Mouse (Mus musculus): ENCODE measurements around the gene Tatdn2. TPM values are rescaled to one million over a fixed set of nuclear protein-coding genes. Genes with fewer than 3 reads are reported as not detected.
"Not testable (repeated sequence)": the region's sequence is repeated elsewhere in the genome, so short reads cannot be mapped to it uniquely, and the experiment has no call there.

Gene Tatdn2
- polyA plus RNA-seq, 1 experiment from 2014 or later = 0.93 TPM

DNA sequence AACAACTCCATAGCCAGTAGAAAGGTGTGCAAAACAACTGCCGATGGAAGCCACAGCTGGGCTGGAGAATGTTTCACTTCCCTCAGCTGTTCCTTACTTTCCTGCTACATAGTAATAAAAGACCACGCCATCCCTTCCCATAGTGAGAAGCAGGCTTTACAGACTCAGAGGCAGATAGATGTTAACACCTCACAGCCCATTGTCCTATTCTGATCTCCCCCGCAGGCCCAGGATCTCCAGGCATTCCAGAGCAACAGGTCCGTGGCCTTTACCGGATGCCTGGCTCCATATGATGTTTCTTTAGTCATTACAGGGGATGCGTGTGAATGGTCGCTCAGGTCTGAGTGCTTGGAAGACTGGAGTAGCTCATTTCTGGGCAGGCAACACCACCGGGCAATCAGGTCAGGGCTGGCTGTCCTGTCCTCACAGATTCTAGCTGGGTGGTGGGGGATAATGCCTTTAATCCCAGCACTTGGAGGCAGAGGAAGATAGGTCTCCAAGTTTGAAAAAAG, 29.2 kb upstream of the Tatdn2 start:
- Histone ChIP-seq H3K4me2 (no peak overlapping the region), H3K36me3 (ENCODE audit: control insufficient read depth, insufficient read depth, low read length) (no peaks in the 10 kb centered on the region), H3K4me3 (ENCODE audit: low read depth, low read length) (no peak overlapping the region), H3K27ac (ENCODE audit: low read depth, low read length) (peak overlapping the region; percentile 50), H3K4me1 (ENCODE audit: control insufficient read depth, insufficient read depth, low read length) (peaks cover 15% of the 10 kb centered on the region), H3K9me3 (replicated peaks; ENCODE audit: control insufficient read depth, low read length) (no peaks in the 10 kb centered on the region), H3K27me3 (ENCODE audit: control insufficient read depth, insufficient read depth, low read length) (no peaks in the 10 kb centered on the region), H3K9ac (ENCODE audit: low read depth, low read length) (no peak overlapping the region)
- ATAC-seq (replicated peaks; ENCODE audit: insufficient number of reproducible peaks, low FRiP score, low TSS enrichment) = no peak
- 54% methylated on average over 8 of the region's 8 CpGs for WGBS (ENCODE audit: insufficient replicate concordance)

DNA sequence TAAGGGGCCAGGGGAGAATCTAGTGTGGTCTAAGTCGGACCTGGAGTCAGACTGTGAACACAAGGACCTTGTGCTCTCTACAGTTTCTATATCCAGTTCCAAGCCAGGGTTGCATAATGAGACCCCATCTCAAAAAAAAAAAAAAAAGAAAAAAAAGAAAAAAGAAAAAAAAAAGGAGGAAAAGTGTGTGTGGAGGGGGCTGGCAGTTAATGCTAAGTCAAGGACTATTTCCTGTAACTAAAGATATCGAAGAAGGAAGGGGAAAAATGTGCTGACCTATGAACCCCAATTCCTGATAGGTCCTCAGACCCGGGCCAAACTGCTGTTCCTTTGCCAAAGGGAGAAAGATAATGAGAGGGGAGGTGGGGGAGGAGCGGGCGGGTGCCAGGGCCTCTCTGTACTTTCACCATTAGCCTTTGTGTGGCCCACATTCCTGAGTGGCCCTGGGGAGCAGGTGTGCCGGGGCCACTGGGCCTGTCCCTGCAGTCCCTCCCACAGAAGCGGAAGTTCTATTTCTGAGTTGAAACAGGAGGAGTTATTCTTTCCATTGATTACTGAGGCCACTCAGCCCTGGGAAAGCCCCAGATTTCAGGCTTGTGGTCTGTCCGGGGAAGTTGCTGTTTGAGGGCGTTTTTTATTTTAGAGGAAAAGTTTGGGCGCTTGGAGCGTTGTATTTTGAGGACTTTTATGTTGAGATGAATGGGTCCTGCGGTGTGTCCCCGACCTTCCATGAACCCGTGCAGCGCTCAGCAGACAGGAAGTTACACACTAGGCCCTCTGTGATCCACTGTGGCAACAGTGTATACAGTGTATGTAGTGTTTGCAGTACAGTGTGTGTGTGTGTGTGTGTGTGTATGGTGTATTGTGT, 28.3 kb upstream of the Tatdn2 start:
- peak; percentile 52 for ATAC-seq (replicated peaks; ENCODE audit: insufficient number of reproducible peaks, low FRiP score, low TSS enrichment)
- Histone ChIP-seq H3K9me3 (replicated peaks; ENCODE audit: control insufficient read depth, low read length) (no peaks in the 10 kb centered on the region), H3K27me3 (ENCODE audit: control insufficient read depth, insufficient read depth, low read length) (no peaks in the 10 kb centered on the region), H3K4me1 (ENCODE audit: control insufficient read depth, insufficient read depth, low read length) (peaks cover 15% of the 10 kb centered on the region), H3K4me2 (0 out of 2 replicates have a peak overlapping the region, but pooled peaks have one; percentile 22), H3K9ac (ENCODE audit: low read depth, low read length) (no peak overlapping the region), H3K27ac (ENCODE audit: low read depth, low read length) (peak overlapping the region; percentile 73), H3K36me3 (ENCODE audit: control insufficient read depth, insufficient read depth, low read length) (no peaks in the 10 kb centered on the region), H3K4me3 (ENCODE audit: low read depth, low read length) (no peak overlapping the region)
- WGBS (ENCODE audit: insufficient replicate concordance) = 45% methylated on average over 15 of the region's 15 CpGs

GRCm38 (mm10) chr6:113669821-113670220, 27.0 kb upstream of the Tatdn2 start:
- Histone ChIP-seq H3K9ac (ENCODE audit: low read depth, low read length) (no peak overlapping the region), H3K27me3 (ENCODE audit: control insufficient read depth, insufficient read depth, low read length) (no peaks in the 10 kb centered on the region), H3K27ac (ENCODE audit: low read depth, low read length) (no peak overlapping the region), H3K9me3 (replicated peaks; ENCODE audit: control insufficient read depth, low read length) (no peaks in the 10 kb centered on the region), H3K4me2 (no peak overlapping the region), H3K36me3 (ENCODE audit: control insufficient read depth, insufficient read depth, low read length) (no peaks in the 10 kb centered on the region), H3K4me3 (ENCODE audit: low read depth, low read length) (no peak overlapping the region), H3K4me1 (ENCODE audit: control insufficient read depth, insufficient read depth, low read length) (peaks cover 15% of the 10 kb centered on the region)
- WGBS (ENCODE audit: insufficient replicate concordance) = 49% methylated on average over 7 of the region's 7 CpGs
- no peak for ATAC-seq (replicated peaks; ENCODE audit: insufficient number of reproducible peaks, low FRiP score, low TSS enrichment)

DNA sequence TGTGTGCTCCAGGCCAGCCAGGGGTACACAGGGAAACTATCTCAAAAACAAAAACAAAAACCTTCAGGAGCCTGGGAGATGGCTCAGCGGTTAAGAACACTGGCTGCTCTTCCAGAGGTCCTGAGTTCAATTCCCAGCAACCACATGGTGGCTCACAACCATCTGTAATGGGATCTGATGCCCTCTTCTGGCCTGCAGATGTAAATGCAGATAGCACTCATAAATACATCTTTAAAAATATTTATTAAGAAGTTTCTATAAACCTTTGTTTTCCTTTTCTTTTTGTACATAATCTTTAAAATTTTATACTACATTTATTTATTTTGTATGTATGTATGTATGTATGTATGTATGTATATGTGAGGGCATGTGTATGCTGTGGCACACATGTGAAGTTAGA, 24.8 kb upstream of the Tatdn2 start:
- ATAC-seq (replicated peaks; ENCODE audit: insufficient number of reproducible peaks, low FRiP score, low TSS enrichment); H3K4me2 ChIP-seq; H3K27ac ChIP-seq (ENCODE audit: low read depth, low read length); H3K36me3 ChIP-seq (ENCODE audit: control insufficient read depth, insufficient read depth, low read length); H3K9me3 ChIP-seq (replicated peaks; ENCODE audit: control insufficient read depth, low read length); H3K4me3 ChIP-seq (ENCODE audit: low read depth, low read length); H3K27me3 ChIP-seq (ENCODE audit: control insufficient read depth, insufficient read depth, low read length); H3K9ac ChIP-seq (ENCODE audit: low read depth, low read length): not testable (repeated sequence)
- 76% methylated on average over 1 of the region's 1 CpGs for WGBS (ENCODE audit: insufficient replicate concordance)
- peaks cover 15% of the 10 kb centered on the region for H3K4me1 ChIP-seq (ENCODE audit: control insufficient read depth, insufficient read depth, low read length)

DNA sequence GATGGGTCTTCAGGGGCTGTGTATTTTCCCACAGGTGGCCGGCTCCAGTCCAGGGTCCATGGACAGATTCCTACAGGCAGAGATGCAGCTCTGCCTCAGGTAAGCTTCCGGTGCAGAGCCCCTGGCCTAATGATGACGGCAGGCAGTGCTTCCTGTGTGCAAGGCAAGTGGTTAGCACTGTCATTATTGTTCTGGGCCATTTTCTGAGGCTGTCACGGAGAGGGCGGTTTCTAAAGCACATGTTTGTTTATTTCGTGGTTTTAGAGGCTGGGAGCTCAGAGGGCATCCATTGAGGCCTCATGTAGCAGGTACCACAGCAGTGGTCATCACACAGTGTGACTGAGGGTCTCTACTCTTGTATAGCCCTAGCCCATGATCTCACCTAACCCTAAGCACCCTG, 23.9 kb upstream of the Tatdn2 start:
- no peaks in the 10 kb centered on the region for H3K27me3 ChIP-seq (ENCODE audit: control insufficient read depth, insufficient read depth, low read length)
- H3K36me3 ChIP-seq (ENCODE audit: control insufficient read depth, insufficient read depth, low read length) = no peaks in the 10 kb centered on the region
- H3K27ac ChIP-seq (ENCODE audit: low read depth, low read length) = no peak overlapping the region
- no peaks in the 10 kb centered on the region for H3K9me3 ChIP-seq (replicated peaks; ENCODE audit: control insufficient read depth, low read length)
- H3K4me2 ChIP-seq = no peak overlapping the region
- ATAC-seq (replicated peaks; ENCODE audit: insufficient number of reproducible peaks, low FRiP score, low TSS enrichment) = no peak
- H3K9ac ChIP-seq (ENCODE audit: low read depth, low read length) = no peak overlapping the region
- peaks cover 15% of the 10 kb centered on the region for H3K4me1 ChIP-seq (ENCODE audit: control insufficient read depth, insufficient read depth, low read length)
- WGBS (ENCODE audit: insufficient replicate concordance) = 74% methylated on average over 6 of the region's 6 CpGs
- H3K4me3 ChIP-seq (ENCODE audit: low read depth, low read length) = no peak overlapping the region

GRCm38 (mm10) chr6:113675234-113675633, 21.6 kb upstream of the Tatdn2 start:
- no peaks in the 10 kb centered on the region for H3K27me3 ChIP-seq (ENCODE audit: control insufficient read depth, insufficient read depth, low read length)
- WGBS (ENCODE audit: insufficient replicate concordance) = 69% methylated on average over 4 of the region's 4 CpGs
- H3K9me3 ChIP-seq (replicated peaks; ENCODE audit: control insufficient read depth, low read length) = no peaks in the 10 kb centered on the region
- no peak overlapping the region for H3K4me2 ChIP-seq
- no peak overlapping the region for H3K4me3 ChIP-seq (ENCODE audit: low read depth, low read length)
- no peak for ATAC-seq (replicated peaks; ENCODE audit: insufficient number of reproducible peaks, low FRiP score, low TSS enrichment)
- H3K9ac ChIP-seq (ENCODE audit: low read depth, low read length) = no peak overlapping the region
- H3K36me3 ChIP-seq (ENCODE audit: control insufficient read depth, insufficient read depth, low read length) = no peaks in the 10 kb centered on the region
- H3K4me1 ChIP-seq (ENCODE audit: control insufficient read depth, insufficient read depth, low read length) = no peaks in the 10 kb centered on the region
- H3K27ac ChIP-seq (ENCODE audit: low read depth, low read length) = no peak overlapping the region

DNA sequence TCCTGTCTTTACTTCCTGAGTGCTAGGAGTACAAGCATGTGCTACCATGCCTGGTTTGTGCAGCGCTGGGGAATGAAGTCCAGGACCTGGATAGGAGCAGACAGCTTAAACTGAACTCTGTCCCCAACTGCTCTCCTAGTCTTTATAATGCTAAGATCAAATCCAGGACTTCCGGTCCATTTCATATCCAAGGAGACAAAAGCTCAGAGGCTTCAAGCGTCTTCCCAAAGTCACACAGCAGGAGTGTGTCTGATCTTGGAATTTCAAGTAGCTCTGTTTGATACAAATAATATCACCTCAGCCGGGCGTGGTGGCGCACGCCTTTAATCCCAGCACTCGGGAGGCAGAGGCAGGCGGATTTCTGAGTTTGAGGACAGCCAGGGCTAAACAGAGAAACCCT, 20.9 kb upstream of the Tatdn2 start:
- Histone ChIP-seq H3K9ac (ENCODE audit: low read depth, low read length) (no peak overlapping the region), H3K9me3 (replicated peaks; ENCODE audit: control insufficient read depth, low read length) (no peaks in the 10 kb centered on the region), H3K4me2 (no peak overlapping the region), H3K27me3 (ENCODE audit: control insufficient read depth, insufficient read depth, low read length) (no peaks in the 10 kb centered on the region), H3K36me3 (ENCODE audit: control insufficient read depth, insufficient read depth, low read length) (no peaks in the 10 kb centered on the region), H3K27ac (ENCODE audit: low read depth, low read length) (no peak overlapping the region), H3K4me1 (ENCODE audit: control insufficient read depth, insufficient read depth, low read length) (no peaks in the 10 kb centered on the region), H3K4me3 (ENCODE audit: low read depth, low read length) (no peak overlapping the region)
- ATAC-seq (replicated peaks; ENCODE audit: insufficient number of reproducible peaks, low FRiP score, low TSS enrichment) = no peak
- WGBS (ENCODE audit: insufficient replicate concordance) = 90% methylated on average over 9 of the region's 9 CpGs

DNA sequence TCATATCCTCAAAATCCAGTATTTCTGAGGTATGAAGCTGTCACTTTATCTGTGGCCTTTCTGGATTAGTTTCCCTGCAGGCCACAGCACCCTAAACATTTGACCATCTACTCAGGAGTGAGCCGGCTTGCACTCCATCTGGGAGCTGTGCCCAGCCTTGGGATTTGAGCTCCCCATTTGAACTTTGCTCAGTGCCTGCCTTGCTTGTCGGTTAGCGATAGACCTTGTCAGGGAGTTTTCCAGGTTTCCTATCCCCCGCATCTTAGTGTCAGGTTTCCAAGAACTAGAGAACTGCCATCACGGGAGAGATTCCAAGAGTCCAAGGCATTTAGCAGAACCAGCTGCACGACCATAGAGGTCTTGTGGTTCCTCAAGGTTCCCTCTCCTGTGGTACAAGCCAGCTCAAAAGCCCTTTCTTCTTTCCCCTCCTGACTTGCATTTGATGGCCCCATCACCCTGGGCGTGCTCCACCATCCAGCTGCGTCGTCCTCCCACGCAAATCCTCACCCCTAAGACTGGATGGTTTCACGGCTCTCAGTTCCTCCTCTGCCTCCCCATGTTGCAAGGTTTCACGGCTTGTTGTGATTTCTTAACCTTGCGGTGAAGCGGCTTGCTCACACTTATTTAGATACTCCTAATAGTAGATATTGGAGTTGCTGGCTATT, 19.6 kb upstream of the Tatdn2 start:
- 69% methylated on average over 14 of the region's 14 CpGs for WGBS (ENCODE audit: insufficient replicate concordance)

More for the DNA sequence above, 19.6 kb upstream of the Tatdn2 start:
- H3K4me1 ChIP-seq (ENCODE audit: control insufficient read depth, insufficient read depth, low read length) = no peaks in the 10 kb centered on the region
- H3K4me2 ChIP-seq = no peak overlapping the region
- no peaks in the 10 kb centered on the region for H3K9me3 ChIP-seq (replicated peaks; ENCODE audit: control insufficient read depth, low read length)
- no peak overlapping the region for H3K4me3 ChIP-seq (ENCODE audit: low read depth, low read length)
- no peak overlapping the region for H3K9ac ChIP-seq (ENCODE audit: low read depth, low read length)
- H3K27me3 ChIP-seq (ENCODE audit: control insufficient read depth, insufficient read depth, low read length) = no peaks in the 10 kb centered on the region
- no peaks in the 10 kb centered on the region for H3K36me3 ChIP-seq (ENCODE audit: control insufficient read depth, insufficient read depth, low read length)
- ATAC-seq (replicated peaks; ENCODE audit: insufficient number of reproducible peaks, low FRiP score, low TSS enrichment) = no peak
- no peak overlapping the region for H3K27ac ChIP-seq (ENCODE audit: low read depth, low read length)
